Mouse (Mus musculus) kidney, embryonic 16.5 days (tissue): ENCODE measurements around the gene E2f3. TPM values are rescaled to one million over a fixed set of nuclear protein-coding genes. Genes with fewer than 3 reads are reported as not detected.

Experiments
- ATAC-seq: fragments of 200-750 bp; cut with Nextera tagmentation; 2 replicates; pipeline ENCODE4 v1.8.0; 2017; ENCODE audit warnings: moderate TSS enrichment; ENCODE audit not compliant: low FRiP score, low TSS enrichment
- H3K27ac ChIP-seq: fragments of 300-500 bp; sonication (generic); 2 replicates; pipeline ENCODE4 v1.5.1; 2014; ENCODE audit warnings: low read length
- H3K27me3 ChIP-seq: fragments of 300-500 bp; sonication (generic); 2 replicates; pipeline ENCODE4 v1.6.1; 2014; ENCODE audit warnings: low read length, control low read depth, mixed read lengths; ENCODE audit not compliant: insufficient read depth
- H3K36me3 ChIP-seq: fragments of 300-500 bp; sonication (generic); 2 replicates; pipeline ENCODE4 v1.6.1; 2014; ENCODE audit warnings: low read length, control low read depth, mixed read lengths; ENCODE audit not compliant: insufficient read depth
- H3K4me1 ChIP-seq: fragments of 300-500 bp; sonication (generic); 2 replicates; pipeline ENCODE4 v1.6.1; 2014; ENCODE audit warnings: low read length, control low read depth, mixed read lengths; ENCODE audit not compliant: insufficient read depth
- H3K4me2 ChIP-seq: fragments of 300-500 bp; sonication (generic); replicated peaks from 2 replicates; pipeline ENCODE4 v1.6.1; 2014; ENCODE audit warnings: low read depth, low read length
- H3K4me3 ChIP-seq: fragments of 300-500 bp; sonication (generic); 2 replicates; pipeline ENCODE4 v1.5.1; 2014; ENCODE audit warnings: mild to moderate bottlenecking, low read length
- H3K9ac ChIP-seq: fragments of 300-500 bp; sonication (generic); replicated peaks from 2 replicates; pipeline ENCODE4 v1.6.1; 2014; ENCODE audit warnings: low read length
- H3K9me3 ChIP-seq: fragments of 300-500 bp; sonication (generic); 2 replicates; pipeline ENCODE4 v1.6.1; 2016; ENCODE audit warnings: low read length, control low read depth
- WGBS: fragments of 180-500 bp; shearing (Covaris S2); extraction: QIAGEN DNeasy Blood & Tissue Kit; methylation state at CpG from one replicate; pipeline ENCODE4 v1.1.7; 2014; 5-methylcytosine and 5-hydroxymethylcytosine counted together
- polyA plus RNA-seq: library from polyadenylated mRNA; unstranded; fragments of >200 nt; fragmentation: Nextera tagmentation; extraction: Ambion mirVana; gene quantifications from 2 replicates; pipeline ENCODE4 v1.2.1, GENCODE M21; 2015

E2f3 gene
- polyA plus RNA-seq, 1 experiment from 2014 or later = 14.6 TPM

- Histone ChIP-seq H3K27ac (no peak overlapping the region), H3K4me1 (0 out of 2 replicates have a peak, but pooled peaks cover 3% of the 10 kb centered on the region), H3K9me3 (no peaks in the 10 kb centered on the region), H3K4me3 (no peak overlapping the region), H3K27me3 (no peaks in the 10 kb centered on the region), H3K36me3 (no peaks in the 10 kb centered on the region), H3K9ac (no peak overlapping the region), H3K4me2 (no peak overlapping the region)
- 88% methylated on average over 3 of the region's 3 CpGs for WGBS
- no peak for ATAC-seq
Measured at GRCm38 (mm10) chr13:30005422-30005821, 19.6 kb upstream of the E2f3 start.

- Histone ChIP-seq H3K27ac (no peak overlapping the region), H3K9ac (no peak overlapping the region), H3K4me1 (0 out of 2 replicates have a peak, but pooled peaks cover 3% of the 10 kb centered on the region), H3K36me3 (no peaks in the 10 kb centered on the region), H3K4me3 (no peak overlapping the region), H3K27me3 (no peaks in the 10 kb centered on the region), H3K9me3 (no peaks in the 10 kb centered on the region), H3K4me2 (no peak overlapping the region)
- WGBS = 85% methylated on average over 5 of the region's 5 CpGs
- no peak for ATAC-seq
Measured at GRCm38 (mm10) chr13:30004849-30005248, 19.0 kb upstream of the E2f3 start.

- ATAC-seq = no peak
- no peaks in the 10 kb centered on the region for H3K27me3 ChIP-seq
- no peak overlapping the region for H3K4me3 ChIP-seq
- no peak overlapping the region for H3K4me2 ChIP-seq
- no peaks in the 10 kb centered on the region for H3K9me3 ChIP-seq
- no peaks in the 10 kb centered on the region for H3K36me3 ChIP-seq
- H3K4me1 ChIP-seq = 0 out of 2 replicates have a peak, but pooled peaks cover 3% of the 10 kb centered on the region
- no peak overlapping the region for H3K27ac ChIP-seq
- WGBS = 59% methylated on average over 11 of the region's 11 CpGs
- no peak overlapping the region for H3K9ac ChIP-seq
Measured at GRCm38 (mm10) chr13:30003169-30003568, 17.3 kb upstream of the E2f3 start.

DNA sequence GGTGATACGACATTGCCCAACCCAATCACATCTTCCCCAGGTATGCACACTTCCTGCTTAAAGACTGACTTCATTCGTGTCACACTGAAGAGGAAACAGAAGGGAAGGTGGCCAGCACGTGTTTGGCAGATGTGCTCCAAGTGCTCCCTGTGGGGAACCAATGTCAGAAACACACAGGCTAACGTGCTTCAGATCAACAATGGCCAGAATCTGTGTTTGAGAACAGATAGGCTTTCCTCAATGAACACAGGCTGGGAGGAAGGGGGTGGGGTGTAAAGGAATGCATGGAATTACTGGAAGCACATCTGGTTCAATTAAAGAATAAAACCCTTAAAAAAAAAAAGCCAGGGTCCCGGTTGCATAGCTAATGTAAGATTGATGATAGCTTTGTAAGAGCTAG lies 15.2 kb upstream of the E2f3 start:
- WGBS = 39% methylated on average over 5 of the region's 5 CpGs
- Histone ChIP-seq H3K4me1 (0 out of 2 replicates have a peak, but pooled peaks cover 3% of the 10 kb centered on the region), H3K4me2 (no peak overlapping the region), H3K36me3 (no peaks in the 10 kb centered on the region), H3K4me3 (no peak overlapping the region), H3K9me3 (no peaks in the 10 kb centered on the region), H3K9ac (no peak overlapping the region), H3K27me3 (no peaks in the 10 kb centered on the region), H3K27ac (no peak overlapping the region)
- 0 out of 2 replicates have a peak, but pooled peaks have one; percentile 46 for ATAC-seq

DNA sequence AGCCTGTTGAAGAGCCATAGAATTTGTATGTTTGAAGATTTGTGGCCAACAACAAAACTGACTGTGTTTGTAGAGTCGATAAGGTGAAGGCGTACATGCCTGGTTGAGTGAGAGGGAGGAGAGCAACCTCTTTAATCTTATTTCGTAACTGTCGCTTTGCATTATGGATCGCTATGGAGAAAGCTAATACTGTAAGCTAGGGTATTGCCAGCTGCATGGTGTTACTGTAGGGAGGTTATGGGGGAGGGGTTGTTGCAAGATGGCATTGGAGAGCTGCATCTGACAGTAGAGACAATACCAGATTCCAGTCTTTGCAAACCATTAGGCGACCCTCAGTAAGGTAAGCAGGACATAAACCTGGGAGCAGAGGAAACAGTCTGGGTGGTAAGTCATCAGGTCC lies 2.1 kb upstream of the E2f3 start:
- 60% methylated on average over 6 of the region's 6 CpGs for WGBS
- Histone ChIP-seq H3K27ac (no peak overlapping the region), H3K36me3 (no peaks in the 10 kb centered on the region)

GRCm38 (mm10) chr13:29986756-29987120 lies 875 bp upstream of the E2f3 start:
- H3K27me3 ChIP-seq = no peaks in the 10 kb centered on the region
- peak overlapping the region; percentile 61 for H3K9ac ChIP-seq
- H3K27ac ChIP-seq = peak overlapping the region; percentile 84
- ATAC-seq = peak; percentile 1; the same call in 1 of the 2 replicates
- H3K4me3 ChIP-seq = peak overlapping the region; percentile 45
- peaks cover 24% of the 10 kb centered on the region for H3K4me1 ChIP-seq
- peak overlapping the region; percentile 66 for H3K4me2 ChIP-seq
- WGBS = 9% methylated on average over 9 of the region's 9 CpGs
- H3K36me3 ChIP-seq = no peaks in the 10 kb centered on the region
- no peaks in the 10 kb centered on the region for H3K9me3 ChIP-seq

More for the DNA sequence above, 2.1 kb upstream of the E2f3 start:
- Histone ChIP-seq H3K27me3 (no peaks in the 10 kb centered on the region), H3K9me3 (no peaks in the 10 kb centered on the region), H3K9ac (no peak overlapping the region), H3K4me1 (peaks cover 15% of the 10 kb centered on the region; the same call in 1 of the 2 replicates), H3K4me3 (no peak overlapping the region), H3K4me2 (no peak overlapping the region)
- ATAC-seq = no peak

GRCm38 (mm10) chr13:29985101-29985854 lies 585 bp downstream of the E2f3 start:
- peaks cover 37% of the 10 kb centered on the region for H3K4me1 ChIP-seq
- peak overlapping the region; percentile 81 for H3K4me2 ChIP-seq
- H3K27me3 ChIP-seq = no peaks in the 10 kb centered on the region
- H3K9ac ChIP-seq = peak overlapping the region; percentile 99
- 0 out of 2 replicates have a peak, but pooled peaks have one; percentile 3 for ATAC-seq
- H3K9me3 ChIP-seq = no peaks in the 10 kb centered on the region
- H3K36me3 ChIP-seq = no peaks in the 10 kb centered on the region
- under 1% methylated on average over 61 of the region's 62 CpGs for WGBS
- peak overlapping the region; percentile 95 for H3K27ac ChIP-seq
- H3K4me3 ChIP-seq = peak overlapping the region; percentile 97

DNA sequence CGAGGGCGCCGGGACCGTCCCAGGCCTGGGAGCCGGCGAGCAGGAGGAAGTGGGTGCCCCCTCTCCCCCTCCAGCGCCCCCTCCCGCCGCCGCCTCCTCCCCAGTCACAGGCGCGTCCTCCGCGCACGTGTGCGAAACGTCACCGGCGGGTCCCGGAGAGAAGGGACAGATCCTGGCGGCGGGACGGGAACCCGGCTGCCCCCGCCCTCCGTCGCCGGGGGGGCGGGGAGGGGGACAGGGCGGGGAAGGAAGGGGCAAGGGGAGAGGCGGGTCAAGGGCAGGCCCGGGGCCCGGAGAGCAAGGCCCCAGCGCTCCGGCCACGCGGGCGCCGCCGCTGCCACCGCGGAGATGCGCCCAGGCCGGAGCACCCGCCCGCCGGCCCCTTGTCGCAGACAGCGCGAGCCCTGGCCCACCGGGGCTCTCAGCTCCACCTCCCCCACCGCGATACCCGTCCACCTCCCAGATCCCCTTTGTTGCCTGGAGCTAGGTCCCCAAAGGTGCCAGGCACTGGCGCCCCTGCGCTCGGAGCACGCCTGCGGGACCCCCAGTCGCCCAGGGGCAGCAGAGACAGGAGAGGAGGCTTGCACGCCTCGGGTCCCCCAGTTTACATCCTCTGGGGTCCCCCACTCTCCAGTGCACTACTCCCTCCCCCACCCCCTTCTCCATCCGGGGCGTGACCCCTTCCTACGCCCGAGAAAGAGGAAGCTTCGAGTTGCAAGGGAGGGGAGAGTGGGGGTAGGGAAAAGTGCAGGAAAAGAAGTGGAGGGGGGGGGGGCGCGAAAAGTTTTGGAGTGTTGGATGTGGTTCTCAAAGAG lies 1.4 kb downstream of the E2f3 start:
- Histone ChIP-seq H3K9me3 (no peaks in the 10 kb centered on the region), H3K27ac (peak overlapping the region; percentile 95), H3K9ac (peak overlapping the region; percentile 99), H3K4me2 (peak overlapping the region; percentile 81), H3K4me3 (peak overlapping the region; percentile 97), H3K27me3 (no peaks in the 10 kb centered on the region), H3K4me1 (peaks cover 45% of the 10 kb centered on the region), H3K36me3 (no peaks in the 10 kb centered on the region)
- 0% methylated on average over 15 of the region's 69 CpGs for WGBS
- ATAC-seq = peak; percentile 39

DNA sequence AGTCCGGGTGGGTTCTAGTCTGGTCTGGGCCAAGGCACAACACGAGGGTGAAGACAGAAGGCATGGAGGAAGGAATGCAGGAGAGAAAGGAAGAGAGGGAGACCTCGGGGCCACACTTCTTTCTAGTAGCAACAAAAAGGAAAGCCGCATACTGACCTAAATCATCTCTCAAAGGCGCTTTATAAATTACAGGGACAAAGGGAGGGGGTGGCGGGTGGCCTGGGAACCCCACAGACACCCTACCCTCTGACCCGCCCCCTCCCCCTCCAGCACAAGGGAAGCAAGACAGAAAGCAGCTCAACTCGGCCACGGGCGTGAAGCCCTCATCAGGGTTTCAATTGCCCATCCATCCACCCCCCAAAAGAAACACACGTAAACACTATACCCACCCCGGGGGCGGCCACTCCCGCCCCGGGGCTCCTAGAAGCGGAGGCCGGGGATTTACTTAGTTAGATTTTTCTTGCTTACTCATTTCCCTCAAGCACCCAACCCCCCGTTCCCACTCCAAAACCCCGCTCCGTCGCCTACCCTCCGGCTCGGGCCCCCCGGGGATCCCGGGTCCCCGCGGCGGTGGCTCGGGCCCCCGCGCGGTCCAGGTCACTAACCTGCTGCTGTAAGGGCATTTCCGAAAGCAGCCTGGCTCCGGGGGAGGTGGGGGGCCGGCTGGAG lies 2.2 kb downstream of the E2f3 start:
- ATAC-seq = no peak
- H3K27me3 ChIP-seq = no peaks in the 10 kb centered on the region
- H3K4me2 ChIP-seq = peak overlapping the region; percentile 81
- H3K4me3 ChIP-seq = peak overlapping the region; percentile 97
- peaks cover 47% of the 10 kb centered on the region for H3K4me1 ChIP-seq
- H3K9ac ChIP-seq = peak overlapping the region; percentile 99
- WGBS = under 1% methylated on average over 35 of the region's 35 CpGs
- peak overlapping the region; percentile 95 for H3K27ac ChIP-seq
- H3K36me3 ChIP-seq = no peaks in the 10 kb centered on the region
- H3K9me3 ChIP-seq = no peaks in the 10 kb centered on the region
